Mouse (Mus musculus) spleen, embryonic (tissue): ENCODE measurements around the gene Rcc1l.

Experiments used
- CTCF ChIA-PET: fragments of 350-600 bp; sonication (Branson Sonifier 250); formaldehyde crosslinking; loops from one replicate; lab custom pipeline; 2022; lab: Charles Lee

Rcc1l gene

GRCm38 (mm10) chr5:134175696-134176095, 878 bp downstream of the Rcc1l start:
- CTCF ChIA-PET: interaction anchor here (0.7 kb wide), 1 partner anchor 11 kb away, joined by 3 read pairs; no protein-coding TSS in a partner anchor

- CTCF ChIA-PET: interaction anchor here (0.5 kb wide), 1 partner anchor 16 kb away, joined by 3 read pairs; no protein-coding TSS in a partner anchor
Observed at GRCm38 (mm10) chr5:134173206-134173605, 3.4 kb downstream of the Rcc1l start.

- CTCF ChIA-PET: interaction anchor here (0.7 kb wide), 1 partner anchor 35 kb away, joined by 5 read pairs; no protein-coding TSS in a partner anchor
Observed at GRCm38 (mm10) chr5:134170167-134170566, 6.4 kb downstream of the Rcc1l start.

GRCm38 (mm10) chr5:134169231-134169630, 7.3 kb downstream of the Rcc1l start:
- CTCF ChIA-PET: no interaction called here

GRCm38 (mm10) chr5:134168033-134168432, 8.5 kb downstream of the Rcc1l start:
- CTCF ChIA-PET: no interaction called here

GRCm38 (mm10) chr5:134166642-134167041, 9.9 kb downstream of the Rcc1l start:
- CTCF ChIA-PET: interaction anchor here (0.7 kb wide), 1 partner anchor 13 kb away, joined by 3 read pairs; no protein-coding TSS in a partner anchor

GRCm38 (mm10) chr5:134164688-134165087, 11.9 kb downstream of the Rcc1l start:
- CTCF ChIA-PET: no interaction called here

DNA sequence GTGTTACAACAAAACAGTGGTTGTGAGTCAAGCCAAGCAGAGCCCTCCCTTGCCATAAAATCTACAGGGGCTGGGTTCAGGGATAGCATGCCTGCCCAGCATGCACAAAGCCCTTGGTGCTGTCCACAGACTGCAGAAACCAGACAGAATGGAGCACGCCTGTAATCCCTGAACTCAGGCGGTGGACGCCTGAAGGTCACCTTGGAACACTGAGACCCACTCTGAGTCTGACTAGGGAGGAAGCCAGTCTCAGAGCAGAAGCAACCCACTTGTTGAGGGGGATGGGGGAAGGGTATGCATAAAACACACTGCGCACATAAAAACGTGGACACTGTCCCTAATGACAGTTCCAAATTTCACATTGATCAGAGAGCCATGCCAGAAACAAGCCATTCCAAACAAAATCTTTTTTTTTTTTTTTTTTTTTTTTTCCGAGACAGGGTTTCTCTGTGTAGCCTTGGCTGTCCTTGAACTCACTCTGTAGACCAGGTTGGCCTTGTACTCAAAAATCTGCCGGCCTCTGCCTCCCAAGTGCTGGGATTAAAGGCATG, 20.6 kb downstream of the Rcc1l start:
- CTCF ChIA-PET: no interaction called here

DNA sequence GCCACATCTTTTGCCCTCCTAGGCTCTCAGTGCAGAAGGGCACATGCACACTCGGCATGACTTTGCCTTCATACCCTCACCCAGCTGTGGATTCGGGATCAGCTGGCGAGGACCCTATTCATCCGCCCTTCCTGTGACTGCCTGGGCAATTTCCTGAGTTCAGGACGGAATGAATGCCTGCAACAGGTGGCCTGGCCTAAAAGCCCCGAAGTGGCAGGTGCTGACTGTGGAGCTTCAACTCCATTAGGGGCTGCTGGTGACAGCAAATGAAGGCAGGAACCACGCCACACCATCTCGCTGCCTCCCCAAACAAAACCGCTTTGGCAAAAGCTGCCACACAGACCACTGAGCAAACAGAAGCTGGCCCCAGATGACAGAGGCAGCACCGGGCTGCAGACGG, 24.7 kb downstream of the Rcc1l start:
- CTCF ChIA-PET: no interaction called here

GRCm38 (mm10) chr5:134148153-134148552, 28.4 kb downstream of the Rcc1l start:
- CTCF ChIA-PET: no interaction called here

- CTCF ChIA-PET: no interaction called here
Observed at GRCm38 (mm10) chr5:134147194-134147753, 29.3 kb downstream of the Rcc1l start.

- CTCF ChIA-PET: no interaction called here
Observed at GRCm38 (mm10) chr5:134144986-134145385, 31.6 kb downstream of the Rcc1l start.

GRCm38 (mm10) chr5:134142381-134142780, 34.2 kb downstream of the Rcc1l start:
- CTCF ChIA-PET: no interaction called here

GRCm38 (mm10) chr5:134141236-134141635, 35.3 kb downstream of the Rcc1l start:
- CTCF ChIA-PET: no interaction called here

- CTCF ChIA-PET: no interaction called here
Observed at GRCm38 (mm10) chr5:134139429-134139828, 37.1 kb downstream of the Rcc1l start.

DNA sequence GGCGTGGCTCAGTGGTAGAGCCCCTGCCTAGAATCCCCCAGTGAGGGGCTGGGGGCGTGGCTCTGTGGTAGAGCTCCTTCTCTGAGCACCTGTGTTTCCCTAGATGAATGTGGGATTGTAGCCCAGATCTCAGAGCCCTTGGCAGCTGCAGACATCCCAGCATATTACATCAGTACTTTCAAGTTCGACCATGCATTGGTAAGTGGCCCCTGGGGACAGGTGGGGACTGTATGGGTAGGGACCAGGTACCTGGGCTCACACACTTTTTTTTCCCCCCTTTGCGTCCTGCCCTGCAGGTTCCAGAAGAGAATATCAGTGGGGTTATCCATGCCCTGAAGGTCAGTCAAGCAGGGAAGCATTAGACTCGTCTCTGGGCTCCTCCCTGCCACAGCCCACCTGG, 38.6 kb downstream of the Rcc1l start:
- CTCF ChIA-PET: no interaction called here

GRCm38 (mm10) chr5:134136022-134136421, 40.6 kb downstream of the Rcc1l start:
- CTCF ChIA-PET: no interaction called here

DNA sequence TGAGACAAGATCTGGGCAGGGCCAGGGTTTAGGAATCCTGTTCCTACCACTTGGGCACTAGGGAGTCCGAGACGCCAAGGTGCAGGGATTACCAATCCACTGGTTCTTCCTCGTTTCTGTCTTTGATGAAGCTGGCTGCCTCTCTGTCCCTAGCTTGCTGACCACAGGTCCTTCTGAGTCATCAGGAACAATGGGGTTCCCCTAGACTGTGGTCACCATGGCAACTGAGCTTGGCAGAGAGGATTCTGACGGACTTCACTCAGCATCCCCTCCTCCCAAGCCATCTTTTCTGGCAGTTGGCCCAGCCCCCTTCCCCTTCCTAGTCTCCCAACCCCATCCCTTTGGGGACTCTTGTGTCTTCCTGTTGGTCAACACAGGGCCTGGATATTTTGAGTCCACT, 45.0 kb downstream of the Rcc1l start:
- CTCF ChIA-PET: no interaction called here

GRCm38 (mm10) chr5:134126232-134126631, 50.3 kb downstream of the Rcc1l start:
- CTCF ChIA-PET: no interaction called here

DNA sequence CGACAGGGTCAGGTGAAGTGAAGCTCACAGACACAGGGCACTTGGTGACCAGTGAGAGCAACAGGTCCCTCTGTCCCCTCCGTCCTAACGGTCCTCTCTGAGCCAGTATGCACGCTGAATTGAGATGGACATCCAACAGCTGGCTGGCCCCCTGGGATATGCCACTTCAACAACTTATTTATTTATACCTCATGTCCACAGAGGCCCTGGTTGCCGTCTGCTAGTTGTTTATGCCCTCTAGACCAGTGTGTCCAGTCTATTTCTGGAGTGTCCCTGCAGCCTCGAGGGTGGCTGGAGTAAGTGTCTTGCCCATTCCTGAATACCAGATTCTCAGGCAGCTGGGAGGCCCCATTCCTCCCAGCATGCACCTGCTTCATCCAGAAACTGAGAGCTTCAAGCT, 52.7 kb downstream of the Rcc1l start:
- CTCF ChIA-PET: no interaction called here

- CTCF ChIA-PET: no interaction called here
Observed at GRCm38 (mm10) chr5:134121893-134122259, 54.7 kb downstream of the Rcc1l start.

- CTCF ChIA-PET: no interaction called here
Observed at GRCm38 (mm10) chr5:134121138-134121892, 55.3 kb downstream of the Rcc1l start.

- CTCF ChIA-PET: no interaction called here
Observed at GRCm38 (mm10) chr5:134120135-134120534, 56.4 kb downstream of the Rcc1l start.
